Mouse (Mus musculus) cortical plate, adult 2 months (tissue): ENCODE measurements around the gene Cdc16. TPM values are rescaled to one million over a fixed set of nuclear protein-coding genes. Genes with fewer than 3 reads are reported as not detected.

Source experiments
- H3K27ac ChIP-seq: fragments of 200-500 bp; 2 replicates; pipeline ENCODE4 v1.5.1; 2012; ENCODE audit warnings: low read length, control low read depth, inconsistent platforms; ENCODE audit not compliant: insufficient read depth
- H3K4me1 ChIP-seq: fragments of 200-500 bp; 2 replicates; pipeline ENCODE4 v1.6.1; 2011; ENCODE audit warnings: low read length; ENCODE audit not compliant: control insufficient read depth, insufficient read depth
- H3K4me3 ChIP-seq: fragments of 200-500 bp; 2 replicates; pipeline ENCODE4 v1.5.1; 2011; ENCODE audit warnings: mild to moderate bottlenecking, low read length, control low read depth; ENCODE audit not compliant: insufficient read depth
- CTCF ChIP-seq: fragments of 200-500 bp; IDR thresholded peaks from 2 replicates; pipeline ENCODE4 v1.5.1; 2011; ENCODE audit warnings: mild to moderate bottlenecking, control low read depth, low read length; ENCODE audit not compliant: insufficient read depth; ENCODE audit errors: extremely low read depth
- POLR2A ChIP-seq: fragments of 200-500 bp; IDR thresholded peaks from 2 replicates; pipeline ENCODE4 v1.6.1; 2011; ENCODE audit warnings: mild to moderate bottlenecking, low read length, control low read depth; ENCODE audit not compliant: insufficient read depth; ENCODE audit errors: extremely low read depth
- polyA plus RNA-seq: library from polyadenylated mRNA; depleted of rRNA; stranded (reverse); fragments of >200 nt; gene quantifications from 2 replicates; pipeline ENCODE4 v1.2.3, GENCODE M21; 2012

Cdc16 gene
- polyA plus RNA-seq, 1 experiment: 60.1 TPM

- Histone ChIP-seq H3K27ac (no peak overlapping the region), H3K4me3 (no peak overlapping the region), H3K4me1 (peaks cover under 1% of the 10 kb centered on the region; the same call in 1 of the 2 replicates)
- no peak for TF ChIP-seq POLR2A
- peak; percentile 77 for TF ChIP-seq CTCF
Measured at GRCm38 (mm10) chr8:13753680-13754079, 3.8 kb upstream of the Cdc16 start.

DNA sequence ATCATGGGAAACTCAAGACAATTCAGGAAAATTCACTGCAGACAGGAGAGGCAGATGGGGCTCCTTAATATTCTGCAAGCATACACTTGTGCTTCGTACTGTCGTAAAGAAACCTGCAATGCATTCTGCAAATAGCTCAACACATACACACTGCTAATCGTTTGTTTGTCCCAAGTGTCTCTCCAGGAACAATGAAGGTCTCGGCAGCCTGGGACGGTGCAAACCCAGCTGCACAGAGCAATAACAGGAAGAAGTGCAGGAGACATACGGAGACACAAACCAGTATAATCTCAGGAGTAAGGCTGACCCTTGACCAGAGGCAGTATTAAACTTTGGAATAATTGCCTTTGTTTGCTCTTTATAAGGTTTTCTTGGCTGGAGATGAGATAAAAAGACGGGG is 996 bp upstream of the Cdc16 start:
- peaks cover 2% of the 10 kb centered on the region; the same call in 1 of the 2 replicates for H3K4me1 ChIP-seq
- TF ChIP-seq CTCF (no peak), POLR2A (no peak)
- H3K4me3 ChIP-seq: no peak overlapping the region
- no peak overlapping the region for H3K27ac ChIP-seq

- H3K4me1 ChIP-seq: peaks cover 2% of the 10 kb centered on the region; the same call in 1 of the 2 replicates
- peak; percentile 21; the same call in 1 of the 2 replicates for TF ChIP-seq CTCF
- no peak for TF ChIP-seq POLR2A
- peak overlapping the region; percentile 86 for H3K4me3 ChIP-seq
- H3K27ac ChIP-seq: no peak overlapping the region; the same call in 1 of the 2 replicates
Measured at GRCm38 (mm10) chr8:13757805-13758727, 590 bp downstream of the Cdc16 start.

DNA sequence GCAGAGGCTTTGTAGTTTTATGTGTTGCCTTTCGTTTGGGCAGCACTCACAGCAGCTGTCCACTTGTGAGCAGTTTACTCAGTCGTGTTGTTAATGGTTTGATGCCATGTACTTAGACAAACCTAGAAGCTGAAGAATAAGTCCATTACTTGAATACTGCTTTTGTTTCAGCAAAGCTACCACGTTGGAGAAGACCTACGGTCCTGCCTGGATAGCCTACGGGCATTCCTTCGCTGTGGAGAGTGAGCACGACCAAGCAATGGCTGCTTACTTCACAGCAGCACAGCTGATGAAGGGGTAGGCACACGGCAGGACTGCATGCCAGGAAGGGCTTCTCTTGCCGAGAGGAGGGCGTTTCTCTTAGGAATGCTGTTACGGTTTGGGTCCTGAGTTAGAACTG is 11.7 kb downstream of the Cdc16 start:
- H3K4me1 ChIP-seq: no peaks in the 10 kb centered on the region
- no peak overlapping the region for H3K27ac ChIP-seq
- TF ChIP-seq POLR2A (no peak), CTCF (no peak)
- no peak overlapping the region for H3K4me3 ChIP-seq

- Histone ChIP-seq H3K4me3 (no peak overlapping the region), H3K4me1 (no peaks in the 10 kb centered on the region), H3K27ac (no peak overlapping the region)
- TF ChIP-seq CTCF (no peak), POLR2A (no peak)
Measured at GRCm38 (mm10) chr8:13780536-13780935, 23.1 kb downstream of the Cdc16 start.

DNA sequence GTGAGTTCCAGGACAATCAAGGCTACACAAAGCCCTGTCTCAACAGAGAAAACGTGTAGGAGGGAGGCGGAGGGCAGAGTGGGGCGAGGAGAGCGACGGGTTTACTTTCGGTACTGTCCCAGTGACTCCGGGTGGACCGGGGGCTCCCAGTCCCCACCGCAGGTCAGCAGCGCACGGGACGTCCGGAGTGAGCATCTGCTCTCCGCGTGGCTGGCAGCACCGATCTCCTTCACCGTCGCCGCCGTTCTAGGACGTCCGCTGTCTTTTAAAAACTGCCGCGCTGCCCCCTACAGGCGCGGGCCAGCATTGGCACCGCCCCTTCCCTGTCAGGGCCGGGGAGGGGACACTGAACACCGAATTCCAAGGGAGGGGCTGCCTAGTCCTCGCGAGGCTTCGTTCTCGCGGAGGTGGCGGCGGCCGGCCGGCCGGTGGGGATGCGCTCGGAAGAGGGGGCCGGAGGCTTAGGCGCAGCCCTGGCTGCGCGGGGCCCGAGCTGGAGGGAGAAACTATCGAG is 27.8 kb downstream of the Cdc16 start, which contains the start of gene Upf3a:
Gene Upf3a, plus strand, starts transcription at position 366 of the 514 bp plus-strand sequence.
- H3K4me3 ChIP-seq: peak within 1 kb of the TSS; percentile 71
- no peak for TF ChIP-seq POLR2A
- peak; percentile 49 for TF ChIP-seq CTCF
- H3K27ac ChIP-seq: peak within 1 kb of the TSS; percentile 98
- no peaks in the 10 kb centered on the region; the same call in 1 of the 2 replicates for H3K4me1 ChIP-seq

DNA sequence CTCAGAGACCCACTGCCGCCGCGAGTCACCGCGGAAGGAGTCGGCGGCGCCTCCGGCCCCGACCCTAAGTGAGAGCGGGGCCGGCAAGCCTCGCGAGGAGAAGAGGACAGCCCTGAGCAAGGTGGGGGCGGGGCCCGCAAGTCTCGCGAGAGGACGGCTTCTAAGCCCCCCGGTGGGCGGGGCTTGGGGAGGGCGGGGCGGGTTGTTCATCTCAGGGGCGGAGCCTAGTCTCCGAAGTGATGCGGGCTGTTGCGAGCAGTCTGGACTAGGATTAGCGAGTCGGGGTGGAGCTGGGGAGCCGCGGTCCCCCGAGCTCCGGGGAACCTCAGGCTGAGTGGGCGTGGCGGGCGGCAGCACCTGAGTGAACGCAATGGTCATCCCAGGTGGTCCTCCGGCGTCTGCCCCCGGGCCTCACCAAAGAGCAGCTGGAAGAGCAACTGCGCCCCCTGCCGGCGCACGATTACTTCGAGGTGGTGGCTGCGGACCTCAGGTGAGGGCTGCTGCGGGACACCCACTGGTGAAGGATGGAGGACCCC is 28.4 kb downstream of the Cdc16 start:
- no peaks in the 10 kb centered on the region; the same call in 1 of the 2 replicates for H3K4me1 ChIP-seq
- peak overlapping the region; percentile 71 for H3K4me3 ChIP-seq
- peak overlapping the region; percentile 98 for H3K27ac ChIP-seq
- TF ChIP-seq POLR2A (0 out of 2 replicates have a peak, but pooled peaks have one; percentile 47), CTCF (peak; percentile 44)

DNA sequence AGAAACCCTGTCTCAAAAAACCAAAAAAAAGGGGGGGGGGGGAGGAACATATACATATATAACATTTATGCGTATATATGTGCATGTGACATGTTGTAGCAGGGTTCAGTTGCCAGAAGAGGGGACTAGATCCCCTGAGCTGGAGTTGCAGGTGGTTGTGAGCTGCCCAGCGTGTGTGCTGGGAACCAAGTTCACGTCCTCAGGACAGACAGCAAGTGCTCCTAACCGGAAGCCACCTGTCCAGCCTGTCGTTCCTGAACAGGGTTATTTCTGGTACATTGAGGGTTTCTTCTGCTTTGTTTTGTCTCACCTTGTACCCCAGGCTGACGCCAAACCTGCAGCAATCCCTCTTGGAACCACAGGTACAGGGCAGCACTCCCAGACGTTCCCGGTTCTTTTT is 32.1 kb downstream of the Cdc16 start:
- Histone ChIP-seq H3K4me1 (no peaks in the 10 kb centered on the region; the same call in 1 of the 2 replicates), H3K4me3 (no peak overlapping the region), H3K27ac (no peak overlapping the region)
- TF ChIP-seq POLR2A: no peak
- TF ChIP-seq CTCF: no peak

DNA sequence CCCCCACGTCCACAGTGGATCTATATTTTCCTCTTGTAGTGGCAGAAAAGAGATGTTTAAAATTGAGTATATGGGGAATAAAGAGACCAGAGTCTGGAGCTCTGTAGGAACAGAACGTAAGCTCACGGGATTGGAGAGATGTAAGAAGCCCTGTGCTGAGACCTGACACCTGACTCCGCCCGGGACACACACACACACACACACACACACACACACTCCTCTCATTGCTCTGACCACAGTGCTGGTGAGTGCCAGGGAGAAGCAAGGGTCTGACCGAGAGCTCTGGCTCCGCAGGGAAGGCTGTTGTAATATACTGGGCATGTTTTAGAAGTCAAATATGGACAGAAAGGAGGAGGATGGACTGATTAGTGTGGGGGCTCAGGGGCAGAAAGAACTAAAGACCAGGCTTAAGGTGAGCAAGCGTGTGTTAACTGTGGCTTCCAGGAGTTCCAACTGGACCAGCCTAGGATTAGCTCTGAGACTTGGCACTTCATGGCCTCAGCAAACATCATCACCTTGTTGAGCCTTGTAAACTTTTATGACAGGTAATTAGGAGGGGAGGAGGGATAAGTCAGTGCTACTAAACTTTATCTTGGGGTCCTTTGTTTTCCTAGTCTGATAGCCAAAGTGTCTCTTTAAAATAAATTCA is 35.7 kb downstream of the Cdc16 start:
- Histone ChIP-seq H3K4me1 (no peaks in the 10 kb centered on the region), H3K4me3 (no peak overlapping the region), H3K27ac (no peak overlapping the region)
- TF ChIP-seq CTCF (no peak), POLR2A (no peak)
